Mouse (Mus musculus) embryo, embryonic 11 days (tissue): ENCODE data around the gene Zfp882.
"Not testable (repeated sequence)": the region's sequence is repeated elsewhere in the genome, so short reads cannot be mapped to it uniquely, and the experiment has no call there.

ENCODE experiments used
- DNase-seq: peaks from one replicate; pipeline ENCODE4 v3.0.0-alpha.2; 2015

Zfp882 gene

DNA sequence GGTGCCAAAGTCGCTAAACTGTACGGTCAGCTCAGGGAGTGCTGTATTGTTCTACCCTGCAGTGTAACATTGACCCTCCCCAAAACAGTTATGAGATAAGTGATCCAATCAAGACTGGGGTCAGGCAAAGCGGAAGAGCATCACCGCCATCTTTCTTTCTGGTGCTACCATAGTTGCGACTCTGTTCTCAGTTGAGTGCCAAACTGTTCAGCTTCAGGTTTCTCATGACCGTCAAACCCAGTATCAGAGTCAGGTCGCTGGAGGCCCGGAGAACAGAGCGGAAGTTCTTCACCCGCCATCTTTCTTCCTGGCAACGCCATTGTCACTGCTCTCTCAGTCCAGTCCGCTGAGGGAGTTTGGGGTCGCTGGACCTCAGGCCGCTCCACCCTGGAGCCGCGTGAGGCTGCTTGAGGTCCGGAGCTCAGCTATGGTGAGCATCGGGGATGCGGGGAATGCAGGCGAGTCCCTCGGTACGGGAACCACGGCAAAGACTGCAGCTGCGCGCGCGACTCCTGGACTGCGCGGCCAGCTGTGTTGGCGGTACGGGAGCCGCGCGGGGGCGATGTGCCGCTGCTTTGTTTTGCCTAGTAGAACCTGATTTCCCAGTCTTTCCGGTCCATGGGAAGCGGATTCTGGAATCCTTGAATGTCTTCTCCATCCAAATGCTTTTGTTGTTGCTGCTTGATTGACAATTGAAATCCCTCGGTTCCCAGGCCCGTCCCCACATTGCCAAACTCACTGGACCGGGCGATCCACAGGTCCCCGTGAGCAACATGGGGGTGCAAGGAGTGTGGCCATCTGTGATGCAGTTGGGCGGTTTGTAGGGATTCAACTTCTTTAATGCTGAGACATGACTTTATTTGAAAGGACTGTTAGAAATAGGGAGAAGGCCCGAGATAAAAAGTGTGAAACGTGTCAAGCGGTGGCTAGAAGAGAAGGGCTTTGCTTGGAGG, at the start of gene Zfp882, which contains the start of gene Zfp617:
Gene Zfp882 (plus strand): TSS at position 300 of the 953 bp plus-strand sequence.
Gene Zfp617 (plus strand): TSS at position 327 of the 953 bp plus-strand sequence.
- peak; percentile 89 for DNase-seq

DNA sequence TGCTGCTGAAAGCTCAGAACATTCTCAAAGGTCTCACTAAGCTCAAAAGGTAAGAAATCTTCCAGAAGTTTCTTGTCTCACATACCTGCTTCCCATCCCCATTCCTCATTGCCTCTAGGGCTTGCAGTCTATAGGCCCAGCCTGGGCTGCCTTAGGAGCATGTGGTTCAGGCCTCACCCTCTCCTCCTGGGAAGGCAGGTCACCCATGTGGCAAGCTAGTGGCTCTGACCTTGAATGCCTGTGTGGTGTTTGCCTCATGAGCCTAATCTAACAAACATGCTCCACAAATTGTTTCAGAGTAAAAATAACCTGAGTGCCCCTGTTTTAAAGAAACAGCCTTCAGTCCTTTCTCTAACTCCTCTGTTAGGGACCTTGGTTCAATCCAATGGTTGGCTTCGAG, 46.9 kb upstream of the Zfp882 start:
- DNase-seq, result not testable (repeated sequence)

DNA sequence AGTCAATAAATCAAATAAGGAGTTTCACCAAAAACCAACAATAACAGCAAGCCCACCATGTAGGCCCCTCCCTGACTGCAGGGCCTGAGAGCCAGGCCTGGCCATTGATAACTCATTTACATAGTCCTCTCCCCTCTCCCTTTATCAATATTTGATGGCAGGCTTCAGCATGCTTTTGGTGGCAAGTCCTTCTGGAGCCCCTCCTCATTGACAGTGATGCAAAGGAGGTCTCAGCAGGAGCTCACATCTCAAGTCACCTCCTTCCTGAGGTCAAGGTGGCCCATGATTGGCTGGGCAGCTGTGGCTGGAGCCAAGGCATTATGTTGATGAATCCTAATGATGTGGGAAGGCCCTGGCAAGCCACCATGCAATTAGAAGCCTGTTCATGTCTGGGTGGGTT, 46.4 kb upstream of the Zfp882 start:
- DNase-seq, result not testable (repeated sequence)

DNA sequence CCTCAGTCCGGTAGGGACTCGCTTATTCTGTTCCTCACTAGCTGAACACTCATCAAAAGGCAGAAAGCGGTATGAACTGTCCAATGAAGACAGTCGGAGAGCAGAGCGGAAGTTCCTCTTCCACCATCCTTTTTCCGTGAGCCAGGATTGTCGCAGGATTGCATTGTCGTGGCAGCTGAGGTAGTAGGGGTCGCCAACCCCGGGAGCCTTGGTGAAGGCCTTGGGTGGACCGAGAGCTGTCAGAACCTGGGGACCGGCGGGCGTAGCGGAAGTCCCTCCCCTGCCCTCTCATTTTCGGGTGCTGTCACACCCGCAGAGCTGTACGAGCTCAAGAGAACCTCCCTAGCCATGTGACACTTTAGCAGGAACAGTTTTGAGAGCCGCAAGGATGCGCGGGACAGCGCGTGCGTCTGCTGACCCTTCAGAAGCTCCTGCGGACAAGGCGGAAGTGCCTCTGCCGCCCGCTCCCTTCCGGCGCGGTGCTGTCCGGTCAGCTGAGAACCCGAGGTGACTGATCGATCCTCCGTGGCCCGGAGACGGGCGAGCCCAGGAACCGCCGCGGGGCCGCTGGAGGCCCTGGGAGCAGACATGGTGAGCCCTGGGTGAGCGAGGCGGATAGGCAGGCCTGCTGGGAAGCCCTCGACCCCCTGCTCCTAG, 26.7 kb upstream of the Zfp882 start, which contains the start of gene Zfp709:
Gene Zfp709 (plus strand): TSS at position 402 of the 657 bp plus-strand sequence.
- peak; percentile 82 for DNase-seq

DNA sequence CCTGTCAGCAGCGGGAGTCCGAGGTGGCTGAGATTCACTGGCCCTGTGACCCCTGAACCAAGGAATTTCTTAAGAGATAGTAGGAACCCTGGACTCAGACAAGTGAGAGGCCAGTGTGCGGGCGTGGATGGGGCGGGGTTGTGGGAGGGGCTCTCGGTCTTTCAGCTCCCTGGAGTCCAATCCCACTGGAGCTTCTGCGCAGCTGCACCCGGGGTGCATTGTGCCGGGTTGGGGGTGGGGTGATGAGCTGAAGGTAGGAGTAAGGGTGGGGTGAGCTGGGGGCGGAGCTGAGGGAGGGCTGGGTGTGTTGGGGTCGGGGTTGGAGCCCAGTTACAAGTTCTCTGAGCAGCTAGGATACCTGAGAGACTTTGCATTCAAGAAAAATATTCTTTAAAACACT, 7.7 kb upstream of the Zfp882 start:
- DNase-seq, result not testable (repeated sequence)

DNA sequence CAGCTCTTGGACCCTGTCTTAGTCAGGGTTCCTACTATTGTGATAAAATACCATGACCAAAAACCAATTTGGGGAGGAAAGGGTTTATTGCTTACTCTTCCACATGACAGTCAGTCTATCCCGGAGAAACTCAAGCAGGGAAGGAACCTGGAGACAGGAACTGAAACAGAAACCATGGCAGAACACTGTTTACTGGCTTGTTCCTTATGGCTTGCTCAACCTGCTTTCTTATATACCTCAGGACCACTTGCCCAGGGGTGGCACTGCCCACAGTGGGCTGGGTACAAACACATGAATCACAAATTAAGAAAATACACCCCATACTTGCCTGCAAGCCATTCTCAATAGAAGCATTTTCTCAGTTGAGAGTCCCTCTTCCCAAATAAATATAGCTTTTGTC, 5.3 kb upstream of the Zfp882 start:
- not testable (repeated sequence) for DNase-seq

DNA sequence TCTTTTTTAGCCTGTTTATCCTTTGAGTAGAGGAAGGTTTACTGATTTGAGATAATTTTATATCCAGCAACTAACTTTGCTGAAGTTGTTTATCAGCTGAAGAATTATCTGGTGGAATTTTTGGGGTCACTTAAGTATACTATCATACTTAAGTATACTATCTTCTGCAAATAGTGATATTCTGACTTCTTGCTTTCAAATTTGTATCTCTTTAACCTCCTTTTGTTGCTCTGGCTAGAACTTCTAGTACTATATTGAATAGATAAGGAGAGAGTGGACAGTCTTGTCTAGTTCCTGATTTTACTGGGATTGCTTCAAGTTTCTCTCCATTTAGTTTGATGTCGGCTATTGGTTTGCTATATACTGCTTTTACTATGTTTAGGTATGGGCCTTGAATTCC, 1.6 kb upstream of the Zfp882 start:
- no peak for DNase-seq

DNA sequence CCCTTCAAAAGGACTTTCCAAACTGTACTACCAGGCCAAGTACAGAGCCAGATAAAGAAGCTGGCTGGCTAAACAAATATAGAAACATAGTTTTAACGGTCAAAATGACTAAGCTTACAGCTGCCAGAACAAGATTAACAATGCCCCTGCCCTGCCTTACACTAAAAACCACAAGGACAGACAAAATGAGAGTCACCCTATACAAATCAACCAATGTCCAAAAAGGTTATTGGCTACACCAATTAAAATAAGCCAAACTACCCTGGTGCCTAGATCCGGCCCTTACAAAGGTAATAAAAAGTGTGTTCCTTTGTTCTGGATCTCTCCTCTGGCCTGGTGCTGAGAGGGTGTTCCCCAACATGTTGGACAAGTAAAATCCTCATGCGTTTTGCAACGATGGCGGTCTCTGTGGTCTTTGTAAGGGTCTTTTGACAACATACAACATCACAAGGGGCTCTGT, 580 bp upstream of the Zfp882 start:
- DNase-seq, result no peak

DNA sequence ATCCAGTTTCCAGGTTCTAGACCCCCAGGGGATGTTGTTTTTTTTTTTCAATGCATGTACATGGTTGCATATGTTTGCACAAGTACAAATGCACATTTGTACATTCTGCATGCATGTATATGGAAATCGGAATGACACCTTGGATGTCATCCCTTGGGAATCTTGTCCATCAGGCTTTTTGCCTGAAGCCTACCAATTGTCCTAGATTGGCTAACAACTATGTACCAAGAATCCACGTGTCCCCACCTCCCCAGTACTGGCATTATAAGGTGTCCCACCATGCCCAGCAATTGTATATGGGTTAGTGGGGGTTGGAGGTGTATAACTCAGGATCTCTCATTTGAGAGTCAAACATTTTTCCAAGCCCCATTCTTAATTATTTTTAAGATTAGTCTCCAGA, 3.9 kb downstream of the Zfp882 start:
- DNase-seq, result no peak

DNA sequence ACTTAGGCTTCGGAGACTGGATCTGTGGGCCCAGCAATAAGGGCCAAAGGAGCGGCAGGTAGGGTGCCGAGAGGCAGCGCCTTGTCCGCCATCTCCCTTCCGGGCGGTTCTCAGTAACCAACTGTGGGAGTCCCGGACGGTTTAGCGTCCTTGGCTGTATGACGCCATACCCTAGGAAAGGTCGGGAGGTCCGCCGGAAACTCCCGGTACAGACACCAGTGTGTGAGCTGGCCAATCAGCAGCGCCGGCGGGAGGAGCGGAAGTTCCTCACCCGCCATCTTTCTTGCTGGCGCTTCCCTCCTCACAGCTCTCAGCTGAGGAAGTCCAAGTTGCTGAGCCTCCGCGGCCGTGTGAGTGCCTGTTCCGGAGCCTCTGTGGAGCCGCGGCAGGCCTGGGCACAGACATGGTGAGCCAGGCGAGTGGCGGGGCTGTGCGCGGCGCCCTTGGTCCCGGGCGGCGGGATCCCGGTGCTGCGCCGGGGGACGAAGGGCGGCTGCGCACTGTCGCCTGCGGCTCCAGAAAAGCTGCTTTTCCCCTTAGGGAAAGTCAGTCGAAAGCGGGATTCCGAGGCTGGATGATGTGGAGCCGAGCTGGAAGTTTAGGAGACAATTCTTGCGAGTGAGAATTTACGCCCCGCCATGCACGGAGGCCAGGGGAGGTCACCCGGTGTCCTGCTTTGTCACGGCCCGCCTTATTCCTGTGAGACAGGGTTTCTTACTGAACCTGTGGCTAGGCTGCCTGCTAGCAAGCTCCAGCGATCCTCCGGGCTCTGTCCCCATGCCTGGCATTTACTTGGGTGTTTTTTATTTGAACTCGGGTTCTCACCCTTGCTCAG, 14.4 kb downstream of the Zfp882 start:
- peak; percentile 96 for DNase-seq

DNA sequence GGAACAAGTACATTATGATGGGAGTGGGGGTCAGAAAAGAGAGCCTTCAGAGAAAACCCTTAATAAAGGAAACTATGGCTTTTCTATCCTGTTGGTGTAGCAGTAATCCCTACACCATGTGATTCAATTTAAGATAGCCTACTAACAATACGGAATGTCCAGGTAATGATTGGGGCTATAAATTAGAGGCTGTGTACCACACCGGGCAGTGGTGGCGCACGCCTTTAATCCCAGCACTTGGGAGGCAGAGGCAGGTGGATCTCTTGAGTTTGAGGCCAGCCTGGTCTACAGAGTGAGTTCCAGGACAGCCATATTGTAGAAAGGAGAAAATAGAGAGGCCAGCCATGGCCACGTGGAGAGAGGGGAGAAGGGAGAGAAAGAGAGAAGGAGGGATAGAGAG, 17.4 kb downstream of the Zfp882 start:
- no peak for DNase-seq

DNA sequence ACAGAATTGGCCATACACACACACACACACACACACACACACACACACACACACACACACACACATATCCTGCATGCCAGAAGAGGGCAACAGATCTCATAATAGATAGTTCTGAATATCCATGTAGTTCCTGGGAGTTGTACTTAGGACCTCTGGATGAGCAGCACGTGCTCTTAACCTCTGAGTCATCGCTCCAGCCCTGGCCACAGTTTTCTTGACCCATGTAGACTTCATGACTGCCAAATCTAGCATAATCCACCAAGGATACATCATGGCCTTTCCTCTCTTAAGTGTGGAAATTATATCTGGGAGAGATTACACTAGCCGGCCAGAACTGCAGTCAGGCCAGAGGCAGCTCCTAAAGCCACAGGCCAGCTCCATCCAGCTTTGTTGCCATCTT, 18.1 kb downstream of the Zfp882 start:
- DNase-seq, result no peak

DNA sequence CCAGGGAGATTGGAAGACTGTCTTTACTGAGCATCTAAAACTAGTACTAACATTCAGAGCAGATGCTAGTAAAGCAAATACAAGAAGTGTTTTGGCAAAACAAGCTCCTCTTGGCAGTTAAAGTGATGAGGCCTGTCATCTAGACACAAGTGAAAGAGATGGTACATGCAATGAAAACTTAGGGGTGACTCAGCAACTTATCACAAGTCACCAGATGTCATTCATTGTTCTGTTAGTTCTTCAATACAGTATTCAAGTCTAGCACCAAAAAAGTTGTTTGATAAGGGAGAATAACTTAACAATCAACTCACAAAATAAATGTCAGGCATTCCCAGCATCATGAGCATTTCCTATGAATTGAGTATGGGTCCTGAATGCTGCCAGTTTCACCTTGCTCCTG, 19.4 kb downstream of the Zfp882 start:
- DNase-seq, result no peak

DNA sequence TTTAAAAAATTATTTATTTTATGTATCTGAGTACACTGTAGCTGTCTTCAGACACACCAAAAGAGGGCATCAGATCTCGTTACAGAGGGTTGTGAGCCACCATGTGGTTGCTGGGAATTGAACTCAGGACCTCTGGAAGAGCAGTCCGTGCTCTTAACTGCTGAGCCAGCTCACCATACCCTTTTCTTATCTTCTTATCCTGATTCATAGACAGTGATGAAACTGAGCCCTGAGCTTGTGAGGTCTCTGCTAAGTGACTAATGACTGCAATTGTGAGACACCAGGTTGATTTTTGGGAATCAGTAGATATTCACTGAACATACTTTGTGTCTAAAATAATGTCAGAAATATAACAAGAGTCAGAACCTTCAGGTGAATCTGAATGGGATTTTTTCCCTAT, 29.6 kb downstream of the Zfp882 start:
- DNase-seq, result not testable (repeated sequence)

DNA sequence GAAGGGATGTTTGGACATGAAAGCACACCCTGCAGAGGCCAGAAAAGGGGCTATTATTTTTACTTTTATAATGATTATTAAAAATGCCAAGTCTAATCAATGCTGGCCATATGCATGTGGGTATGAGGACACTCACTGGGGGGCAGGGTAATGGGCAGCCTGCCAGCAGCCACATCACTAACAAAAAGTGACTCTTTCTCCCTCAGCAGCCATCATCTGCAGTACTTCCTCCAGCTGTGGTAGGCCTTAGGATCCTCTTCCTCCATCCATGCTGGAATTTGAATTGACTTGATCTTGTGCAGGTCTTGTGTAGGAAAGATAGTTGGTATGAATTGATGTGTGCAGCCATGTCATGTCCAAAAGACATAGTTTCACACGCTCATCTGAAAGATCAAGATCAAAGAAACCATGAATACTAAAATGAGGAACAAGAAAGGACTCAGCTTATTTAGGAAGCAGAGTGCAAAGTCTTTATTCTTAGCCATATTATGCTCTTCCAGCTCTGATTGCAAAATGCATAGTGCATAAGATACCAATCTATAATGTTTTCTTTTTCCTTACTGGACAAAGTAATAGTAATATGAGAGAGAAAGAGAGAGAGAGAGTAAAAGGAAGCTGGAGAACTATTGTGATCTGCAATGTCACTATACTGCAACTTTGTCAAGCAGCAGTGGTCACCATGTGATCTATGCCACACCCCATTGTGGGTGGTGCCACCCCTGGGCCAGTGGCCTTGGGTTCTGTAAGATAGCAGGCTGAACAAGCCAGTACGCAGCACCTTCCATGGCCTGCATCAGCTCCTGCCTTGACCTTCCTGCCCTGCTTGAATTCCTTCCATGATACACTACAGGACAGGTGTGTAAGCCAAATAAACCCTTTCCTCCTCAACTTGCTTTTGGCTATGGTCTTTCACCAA, 32.1 kb downstream of the Zfp882 start:
- no peak for DNase-seq

DNA sequence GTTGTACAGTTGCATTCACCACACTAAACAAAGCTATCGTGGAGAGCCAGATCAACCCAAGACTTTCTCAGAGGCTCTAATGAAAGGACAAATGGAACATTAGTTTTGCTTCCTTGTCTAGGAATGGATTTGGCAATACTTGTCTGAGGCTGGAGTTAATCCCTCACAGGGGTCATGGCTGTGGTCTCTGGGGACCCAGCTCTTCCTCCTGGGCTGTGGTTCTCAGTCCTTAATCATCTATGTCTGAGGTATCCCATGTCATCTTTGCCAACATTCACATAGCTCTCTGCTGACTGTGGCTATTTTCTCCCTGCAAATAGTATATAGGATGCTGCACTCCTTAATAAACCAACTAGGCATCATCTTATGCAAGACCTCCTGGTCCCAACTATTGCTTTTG, 33.4 kb downstream of the Zfp882 start:
- DNase-seq, result no peak

DNA sequence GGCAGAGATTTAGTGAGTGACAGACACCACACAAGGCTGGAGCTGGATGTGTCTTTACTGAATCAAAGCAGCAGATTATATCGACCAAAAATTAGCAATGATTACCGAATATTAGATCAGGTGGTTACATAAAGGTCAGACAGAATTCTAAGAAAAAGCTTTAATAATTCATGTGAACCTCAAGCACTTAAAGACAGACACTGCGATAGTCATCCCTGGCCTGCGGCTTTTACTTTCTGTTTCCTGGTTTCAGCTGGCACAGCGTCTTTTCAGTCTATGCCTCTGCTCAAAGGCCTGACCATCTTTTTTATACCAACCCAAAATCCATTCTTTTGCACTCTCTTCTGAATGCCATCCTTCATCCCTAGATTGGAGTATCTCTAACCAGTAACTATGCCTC, 40.2 kb downstream of the Zfp882 start:
- no peak for DNase-seq

DNA sequence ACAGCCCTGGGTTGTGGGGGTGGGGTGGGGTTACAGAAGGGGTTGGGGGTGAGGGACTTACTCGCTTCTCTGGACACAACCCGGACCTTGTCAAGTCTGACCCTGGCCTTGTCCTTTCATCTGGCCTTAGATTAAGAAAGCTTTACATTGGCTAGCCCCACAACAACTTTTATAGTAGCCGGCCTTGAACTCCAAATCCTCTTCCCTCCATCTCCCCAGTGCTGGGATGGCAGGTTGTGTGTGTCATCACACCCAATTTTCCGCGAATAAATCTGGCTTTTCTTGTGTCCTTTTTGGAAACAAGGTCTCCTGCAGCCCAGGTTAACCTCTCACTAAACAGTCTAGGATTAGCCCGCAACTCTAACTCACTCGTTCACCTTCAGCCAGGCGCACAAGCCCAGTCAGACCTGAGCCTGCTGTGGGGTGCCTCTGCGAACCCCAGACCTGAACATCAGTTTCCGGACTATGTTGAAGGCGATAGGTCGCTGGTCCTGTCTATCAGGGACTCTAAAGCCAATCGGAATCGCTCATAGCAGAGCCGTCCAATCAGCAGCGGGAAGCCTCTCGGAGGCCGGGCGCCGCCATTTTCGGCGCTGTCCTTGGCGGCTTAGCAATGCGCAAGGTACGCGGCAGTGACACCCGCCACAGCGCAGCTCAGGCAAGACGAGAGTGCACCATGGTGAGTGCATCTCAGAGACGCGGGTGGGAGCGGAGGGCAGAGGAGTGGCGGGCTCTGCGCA, 42.2 kb downstream of the Zfp882 start, which contains the start of gene Zfp961:
Gene Zfp961 (plus strand): TSS at position 557 of the 740 bp plus-strand sequence.
- DNase-seq, result peak; percentile 98

DNA sequence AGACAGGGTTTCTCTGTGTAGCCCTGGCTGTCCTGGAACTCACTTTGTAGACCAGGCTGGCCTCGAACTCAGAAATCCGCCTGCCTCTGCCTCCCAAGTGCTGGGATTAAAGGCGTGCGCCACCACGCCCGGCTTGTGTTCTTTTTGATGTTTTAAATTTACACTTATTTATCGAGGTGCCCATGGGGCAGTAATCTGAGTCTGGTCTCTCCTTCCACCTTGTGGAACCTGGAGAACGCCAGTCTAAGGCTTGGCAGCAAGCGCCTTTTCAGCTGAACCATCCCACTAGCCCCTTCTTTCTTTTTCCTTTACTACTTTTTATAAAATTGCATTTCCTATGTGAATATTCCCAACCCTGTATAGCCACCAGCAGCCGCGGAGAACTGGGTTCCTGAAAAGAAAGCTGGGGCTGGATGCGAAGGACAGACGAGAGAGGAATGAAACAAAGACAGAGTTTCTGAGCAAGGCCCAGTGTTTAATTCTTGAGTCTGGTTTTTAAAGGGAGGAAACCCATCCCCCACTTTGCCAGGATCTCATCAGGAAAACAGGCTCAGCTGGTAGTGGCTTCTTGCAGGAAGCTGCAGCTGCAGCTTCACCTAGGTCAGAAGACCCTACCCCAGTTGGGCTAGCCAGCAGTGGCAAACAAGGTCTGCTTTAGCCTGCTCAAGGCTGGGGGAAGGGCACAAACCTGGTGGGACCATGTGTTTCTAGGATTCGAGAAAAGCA, 43.2 kb downstream of the Zfp882 start:
- DNase-seq, result peak; percentile 33

DNA sequence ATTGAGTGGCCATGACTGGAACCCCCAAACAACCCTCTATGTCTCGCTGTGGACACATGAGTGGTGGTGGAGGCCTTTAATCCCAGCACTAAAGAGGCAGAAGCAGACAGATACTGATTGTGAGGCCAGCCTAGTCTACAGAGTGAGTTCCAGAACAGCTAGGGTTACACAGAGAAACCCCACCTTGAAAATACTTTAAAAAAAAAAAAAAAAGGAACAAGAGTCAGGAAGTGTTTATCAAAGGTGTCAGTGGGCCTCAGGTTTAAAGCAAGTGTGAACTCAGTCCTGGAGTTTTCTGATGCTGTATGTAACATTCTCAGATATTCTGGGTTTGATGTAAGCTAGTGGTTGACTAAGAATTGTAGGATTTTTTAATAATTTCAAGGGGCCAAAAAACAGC, 44.1 kb downstream of the Zfp882 start:
- no peak for DNase-seq
